Mouse (Mus musculus) cerebellum, adult 8-10 months (tissue): Measurements from ENCODE around the gene 4430402I18Rik.
A peak's percentile ranks its signal among the peaks of the same experiment; 100 is the strongest.
"Not testable (repeated sequence)": the region's sequence is repeated elsewhere in the genome, so short reads cannot be mapped to it uniquely, and the experiment has no call there.

Experiments
- DNase-seq: peaks from one replicate; pipeline ENCODE4 v3.0.0; 2022

Gene 4430402I18Rik

DNA sequence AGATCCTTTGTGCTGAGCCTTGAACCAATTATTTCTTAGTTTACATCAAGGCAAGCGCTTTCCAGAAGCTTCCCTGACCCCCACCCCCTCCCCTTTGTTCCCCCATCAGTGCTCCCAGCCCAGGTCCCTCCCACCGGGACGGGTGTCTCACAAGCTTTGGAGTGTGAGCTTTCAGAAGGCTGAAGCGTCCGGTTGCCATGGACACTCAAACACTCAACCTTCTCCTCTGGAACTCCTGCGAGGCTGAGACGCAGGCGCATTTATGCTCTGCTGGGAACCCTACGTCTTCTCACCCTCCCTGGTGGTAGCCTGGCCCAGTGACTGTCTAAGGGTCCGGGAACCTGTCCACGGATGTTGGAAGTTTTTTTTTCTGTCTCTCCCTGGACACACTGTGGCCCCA, at the start of gene 4430402I18Rik:
Gene 4430402I18Rik (minus strand): TSS at position 149 of the 400 bp plus-strand sequence.
- DNase-seq = no peak

DNA sequence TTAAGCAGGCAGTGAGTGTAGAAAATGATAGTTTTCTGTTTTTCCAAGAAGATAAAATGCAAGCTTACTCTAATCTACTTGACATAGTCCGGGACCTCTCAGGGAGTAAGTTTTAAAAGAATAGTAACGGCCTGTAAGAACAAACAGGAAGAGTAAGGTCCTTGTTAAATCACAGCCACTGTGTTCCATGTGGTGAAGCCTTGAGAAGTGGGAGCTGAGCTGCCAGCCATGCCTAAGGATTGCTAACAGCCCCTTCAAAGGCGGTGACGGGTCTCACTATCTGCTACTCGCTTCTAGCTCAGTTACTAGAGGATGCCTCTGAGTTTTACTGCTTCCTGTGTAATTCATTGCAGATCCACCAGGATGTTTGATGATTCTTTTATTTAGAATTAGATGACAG, 49.2 kb upstream of the 4430402I18Rik start:
- DNase-seq = no peak

DNA sequence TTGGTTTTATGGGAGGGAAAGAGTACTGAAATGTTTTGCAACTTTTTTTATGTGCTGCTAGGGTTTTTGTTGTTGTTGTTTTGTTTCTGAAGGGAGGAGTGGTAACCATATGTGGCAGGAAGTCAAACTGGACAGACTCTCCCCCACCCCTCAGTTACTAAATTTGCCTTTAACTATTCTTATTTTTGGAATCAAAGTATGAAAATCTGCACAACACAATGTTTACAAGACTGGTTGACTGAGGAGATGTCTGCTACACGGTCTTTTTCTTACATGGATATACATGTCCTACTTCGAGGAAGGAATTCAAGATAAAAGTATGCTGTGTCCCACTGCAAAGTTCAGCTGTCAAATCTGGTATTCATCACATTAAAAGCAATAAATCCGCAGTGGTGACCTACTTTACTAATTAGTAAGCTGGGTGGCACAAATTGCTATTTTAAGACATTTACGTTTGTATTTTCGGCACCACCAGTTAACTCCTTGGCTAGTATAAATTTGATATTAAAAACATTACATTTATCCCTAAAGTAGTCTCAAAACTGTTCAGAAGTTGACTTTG, 48.7 kb upstream of the 4430402I18Rik start:
- DNase-seq = no peak

DNA sequence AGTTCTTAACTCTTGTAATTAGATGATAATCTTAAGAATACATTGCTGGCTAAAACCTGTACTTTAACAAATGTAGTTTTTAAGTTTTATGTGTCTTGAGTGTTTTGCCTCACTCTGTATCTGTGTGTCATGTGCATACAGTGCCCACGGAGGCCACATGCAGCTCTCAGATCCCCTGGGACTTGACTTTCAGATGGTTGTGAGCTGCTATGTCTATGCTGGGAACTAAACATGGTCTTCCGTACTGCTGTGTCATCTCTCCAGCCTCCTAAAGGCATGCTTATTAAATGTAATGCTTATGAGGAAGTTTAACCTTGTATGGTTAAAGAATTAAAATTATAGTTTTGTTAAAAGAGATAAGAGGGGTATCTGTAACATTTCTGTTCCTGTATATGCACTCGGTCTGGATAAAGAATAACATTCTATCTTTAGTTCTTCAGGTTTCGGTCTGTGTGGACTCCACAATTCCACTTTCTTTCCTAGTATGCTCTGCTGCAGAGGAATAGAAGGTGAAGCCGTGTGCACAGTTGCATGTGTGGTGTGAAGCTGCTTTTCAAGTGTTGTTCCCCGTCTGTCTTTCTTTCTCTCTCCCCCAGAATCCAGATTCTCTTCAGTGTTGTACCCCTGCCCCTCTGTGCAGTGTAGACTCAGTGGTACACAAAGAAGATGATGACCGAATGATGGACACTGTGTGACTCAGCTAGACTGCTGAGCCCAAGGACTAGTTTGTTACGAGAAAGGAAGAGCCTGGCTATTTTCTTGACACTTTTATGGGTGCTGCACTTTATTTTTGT, 48.0 kb upstream of the 4430402I18Rik start:
- DNase-seq = no peak

DNA sequence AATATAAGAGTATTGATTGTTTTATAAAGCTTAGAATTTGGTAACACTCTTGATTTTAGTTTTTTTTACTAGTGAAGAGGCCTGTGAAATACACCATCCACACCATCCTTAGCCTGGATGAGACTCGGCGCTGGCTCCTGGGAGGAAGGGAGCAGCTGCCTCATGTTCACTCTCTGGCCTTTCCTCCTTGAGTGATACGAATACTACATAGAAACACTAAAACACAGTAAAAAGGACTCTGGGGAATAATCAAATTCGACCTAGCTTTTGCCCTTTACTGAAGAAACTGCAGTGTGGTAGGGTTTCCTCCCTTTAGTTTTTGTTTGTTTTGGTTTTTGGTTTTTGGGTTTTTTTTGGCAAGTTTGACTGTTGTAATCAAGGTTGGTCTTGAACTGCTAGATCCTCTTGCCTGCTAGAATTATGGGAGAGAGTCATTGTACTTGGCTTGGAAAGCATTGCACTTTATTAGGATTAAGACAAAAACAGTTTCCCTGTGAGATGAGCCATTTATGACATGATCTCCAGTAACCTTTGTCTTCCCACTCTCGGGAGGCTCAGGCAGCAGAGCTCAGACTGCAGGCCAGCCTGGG, 47.0 kb upstream of the 4430402I18Rik start:
- DNase-seq = no peak

DNA sequence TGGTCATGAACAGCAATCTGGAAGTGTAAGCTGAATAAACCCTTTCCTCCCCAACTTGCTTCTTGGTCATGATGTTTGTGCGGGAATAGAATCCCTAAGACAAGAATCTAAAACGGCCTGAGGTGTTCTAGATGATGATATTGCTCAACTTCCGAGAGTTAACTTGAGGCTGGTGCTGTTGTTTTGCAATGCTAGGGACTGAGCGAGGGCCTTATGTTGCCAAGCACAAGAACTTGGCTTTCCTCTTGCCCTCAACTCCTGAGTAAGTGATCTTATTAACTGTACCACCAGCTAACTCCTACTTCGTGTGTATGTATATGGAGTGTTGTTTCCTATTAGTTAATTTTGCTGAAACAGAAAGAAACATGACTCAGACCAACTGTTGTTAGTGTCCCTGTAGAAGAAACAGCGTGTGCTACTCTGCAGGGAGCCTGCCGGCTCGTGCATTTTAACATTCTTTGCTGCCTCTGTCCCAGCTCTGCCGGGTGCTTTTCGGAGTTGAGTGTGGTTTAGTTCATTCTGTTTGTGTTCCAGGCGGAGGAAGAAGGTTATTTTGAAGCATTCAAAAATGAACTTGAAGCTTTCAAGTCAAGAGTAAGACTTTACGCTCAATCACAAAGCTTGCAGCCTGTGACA, 43.9 kb upstream of the 4430402I18Rik start:
- DNase-seq = no peak

DNA sequence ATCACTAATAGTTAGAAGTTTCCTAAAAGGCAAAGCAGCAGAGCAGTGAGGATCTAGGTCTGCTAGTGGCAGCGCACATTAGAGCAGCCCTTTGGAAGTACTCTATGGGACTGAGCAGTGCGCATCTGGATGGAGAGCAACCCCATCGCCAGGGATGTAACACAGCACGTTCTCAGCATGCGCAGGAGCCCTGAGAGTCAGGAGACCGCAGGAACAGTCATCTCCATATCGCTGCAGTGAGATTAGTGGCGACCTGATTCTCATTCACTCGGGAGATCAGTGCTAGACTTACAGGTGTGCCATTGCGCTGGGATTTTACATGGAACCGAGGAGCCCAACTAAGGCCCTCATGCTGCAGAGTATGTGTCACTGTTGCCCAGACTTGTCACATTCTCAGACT, 41.4 kb upstream of the 4430402I18Rik start:
- DNase-seq = no peak

DNA sequence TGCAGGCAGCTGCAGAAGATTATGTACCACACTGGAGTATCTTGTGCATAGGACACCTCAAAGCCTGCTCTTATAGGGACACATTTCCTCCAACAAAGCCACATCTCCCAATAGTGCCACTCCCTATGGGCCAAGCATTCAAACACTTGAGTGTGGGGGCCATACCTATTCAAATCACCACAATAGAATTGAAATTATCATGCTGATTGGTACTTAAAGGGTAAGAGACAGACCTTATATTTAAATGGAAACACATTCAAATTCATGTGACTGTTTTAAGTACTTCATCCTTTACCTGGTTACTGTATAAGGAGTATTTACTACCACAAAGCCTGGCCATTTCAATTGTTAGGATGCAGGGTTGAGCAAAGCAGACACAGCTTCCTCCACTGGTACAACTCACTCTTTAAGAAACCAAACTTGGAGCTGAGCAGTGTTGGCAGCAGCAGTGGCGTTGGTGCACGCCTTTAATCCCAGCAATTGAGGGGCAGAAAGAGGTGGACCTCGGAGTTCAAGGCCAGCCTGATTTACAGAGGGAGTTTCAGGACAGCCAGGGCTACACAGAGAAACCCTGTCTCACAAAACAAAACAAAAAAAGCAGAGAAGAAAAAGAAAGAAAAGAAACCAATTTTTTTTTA, 40.6 kb upstream of the 4430402I18Rik start:
- DNase-seq = no peak

DNA sequence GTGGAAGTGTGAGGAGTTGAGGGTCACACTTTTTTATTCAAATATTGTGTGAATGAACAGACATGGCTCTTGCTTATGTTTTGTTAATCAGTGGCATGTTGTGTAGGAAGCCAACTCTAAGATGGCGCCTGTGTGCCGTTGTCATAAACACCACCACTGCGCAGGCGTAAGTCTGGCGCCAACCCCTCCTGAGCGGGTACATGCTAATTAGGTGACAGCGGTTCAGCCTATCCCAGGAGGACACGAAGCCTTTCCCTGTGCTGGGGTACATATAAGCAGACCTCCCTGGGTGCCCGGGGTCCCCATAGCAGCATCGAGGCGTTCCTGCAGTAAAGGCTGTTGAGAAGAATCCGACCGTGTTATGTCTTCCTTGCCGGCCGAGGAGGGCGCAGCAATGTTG, 32.7 kb upstream of the 4430402I18Rik start:
- not testable (repeated sequence) for DNase-seq

DNA sequence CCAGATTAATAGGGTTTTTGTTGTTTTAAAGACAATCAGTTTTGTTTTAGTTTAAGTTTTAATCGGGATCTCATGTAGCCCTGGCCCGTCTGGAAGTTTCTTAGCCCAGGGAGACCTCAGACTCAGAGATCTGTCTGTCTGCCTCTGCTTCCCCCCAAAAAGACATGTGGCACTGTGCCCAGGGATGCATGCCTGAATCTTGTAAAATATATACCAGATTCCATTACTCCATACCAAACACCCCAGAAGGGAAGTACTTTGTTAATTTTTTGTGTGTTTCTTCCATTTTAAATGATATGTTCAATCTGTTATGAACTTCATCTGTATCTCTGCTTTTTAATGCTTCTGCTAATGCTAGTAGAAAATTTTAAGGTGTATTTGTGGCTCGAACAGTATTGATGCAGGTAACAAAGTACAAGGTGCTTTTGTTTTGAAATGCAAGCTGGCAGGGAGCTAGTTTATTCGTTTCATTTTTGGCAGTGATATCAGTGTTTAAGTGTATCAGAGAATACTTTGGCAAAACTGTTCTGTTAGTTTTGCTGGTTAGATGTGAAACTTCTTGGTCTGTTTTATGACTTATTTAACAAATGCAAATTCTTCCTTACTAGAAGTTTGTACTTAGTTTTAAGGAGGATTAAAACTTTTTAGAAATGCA, 30.5 kb upstream of the 4430402I18Rik start:
- DNase-seq = no peak

DNA sequence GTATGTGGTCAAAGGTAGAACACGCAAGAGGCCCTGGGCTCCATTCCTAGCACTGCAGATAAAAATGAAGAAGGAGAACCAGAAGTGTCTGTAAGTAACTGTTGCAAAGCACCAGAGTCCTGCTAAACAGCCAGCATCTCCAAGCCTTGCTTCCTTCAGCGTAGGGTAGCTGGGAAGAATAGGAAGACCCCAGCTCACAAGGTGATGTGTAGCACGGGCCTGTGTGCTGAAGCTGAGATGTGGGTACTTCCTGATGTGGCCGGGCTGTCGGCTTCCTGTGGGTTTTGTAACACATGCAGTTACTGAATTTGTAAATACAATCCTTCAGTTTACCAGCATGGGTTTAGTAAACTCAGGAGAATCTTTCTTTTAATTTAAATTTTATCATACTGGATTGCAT, 27.8 kb upstream of the 4430402I18Rik start:
- DNase-seq = no peak

DNA sequence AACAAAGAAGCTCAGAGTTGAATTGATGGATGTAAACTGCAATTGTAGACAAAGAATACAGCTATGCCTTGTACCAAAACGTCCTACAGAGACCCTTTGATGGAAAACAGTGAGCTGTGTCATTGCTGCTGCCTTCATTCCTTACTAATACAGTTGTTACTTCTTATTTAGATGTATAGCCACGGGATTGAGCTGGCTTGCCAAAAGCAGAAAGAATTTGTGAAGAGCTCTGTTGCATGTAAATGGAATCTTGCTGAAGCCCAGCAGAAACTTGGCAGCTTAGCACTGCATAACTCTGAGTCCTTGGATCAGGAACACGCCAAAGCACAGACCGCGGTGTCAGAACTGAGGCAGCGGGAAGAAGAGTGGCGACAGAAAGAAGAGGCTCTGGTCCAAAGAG, 27.3 kb upstream of the 4430402I18Rik start:
- no peak for DNase-seq

DNA sequence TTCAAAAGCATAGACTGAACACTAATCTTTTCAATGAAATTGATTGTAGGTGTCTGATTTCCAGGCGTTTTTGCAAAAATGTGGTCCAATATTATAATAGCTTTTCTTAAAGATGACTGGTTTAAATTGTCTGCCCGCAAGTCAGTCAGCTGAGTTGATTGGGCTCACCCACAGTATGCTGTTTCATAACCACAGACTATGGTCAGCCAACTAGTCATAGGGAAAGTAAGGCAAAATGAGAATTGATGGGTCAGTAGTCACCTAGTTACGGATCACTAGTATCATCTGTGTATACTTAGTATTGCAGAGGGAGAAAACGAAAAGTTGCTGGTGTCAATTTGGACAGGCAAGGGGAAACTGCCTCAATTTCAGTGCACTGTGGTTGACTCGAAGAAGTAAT, 23.8 kb upstream of the 4430402I18Rik start:
- no peak for DNase-seq

DNA sequence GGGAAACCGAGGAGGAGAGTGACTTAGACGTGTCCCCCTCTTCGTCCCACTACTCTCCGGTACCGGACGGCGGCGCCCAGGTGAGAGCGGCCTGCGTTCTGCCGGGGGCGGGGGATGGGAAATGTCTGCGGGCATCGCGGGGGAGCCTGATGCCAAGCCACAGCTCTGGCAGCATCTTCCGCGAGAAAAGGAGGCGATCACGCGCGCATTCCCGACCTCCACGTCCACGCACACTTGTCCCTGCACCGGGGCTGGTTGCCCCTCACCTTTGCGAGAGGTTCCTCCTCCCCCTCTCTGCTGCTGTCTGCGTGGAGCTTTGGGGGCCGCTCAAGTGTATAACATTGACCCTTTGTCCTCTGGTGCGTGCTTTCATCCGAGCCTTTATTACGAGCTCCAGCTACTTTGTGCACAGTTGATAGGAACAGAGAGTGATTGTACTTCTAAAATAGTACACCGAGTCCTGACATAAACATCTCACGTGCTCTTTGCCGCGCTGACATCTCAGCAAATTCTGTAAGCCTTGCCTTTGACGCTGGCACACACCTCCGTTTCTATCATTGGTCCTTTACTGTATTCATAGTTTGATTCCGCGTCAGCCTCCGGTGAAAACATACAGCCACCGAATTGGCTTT, 23.1 kb upstream of the 4430402I18Rik start:
- DNase-seq = no peak

DNA sequence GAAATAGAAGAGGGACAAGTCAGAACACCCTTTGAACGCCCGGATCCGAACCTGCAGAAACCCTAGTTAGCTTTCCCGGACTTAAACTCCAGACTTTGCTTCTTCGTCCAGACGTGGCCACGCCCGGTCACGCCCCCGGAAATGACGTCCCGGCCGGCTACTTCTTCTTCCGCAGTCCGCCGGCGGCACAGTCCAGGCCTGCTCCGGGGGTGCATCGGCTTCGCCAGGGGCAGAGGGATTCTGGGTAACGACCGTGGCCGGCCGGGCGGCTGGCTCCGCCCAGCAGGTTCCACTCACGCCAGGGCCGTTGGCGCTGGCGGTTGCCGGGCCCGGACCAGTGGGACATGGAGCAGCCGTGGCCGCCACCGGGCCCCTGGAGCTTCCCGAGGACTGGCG, 22.6 kb upstream of the 4430402I18Rik start, which contains the start of gene Cdc37l1:
Gene Cdc37l1 (plus strand): TSS at position 159 of the 396 bp plus-strand sequence.
- peak; percentile 96 for DNase-seq

DNA sequence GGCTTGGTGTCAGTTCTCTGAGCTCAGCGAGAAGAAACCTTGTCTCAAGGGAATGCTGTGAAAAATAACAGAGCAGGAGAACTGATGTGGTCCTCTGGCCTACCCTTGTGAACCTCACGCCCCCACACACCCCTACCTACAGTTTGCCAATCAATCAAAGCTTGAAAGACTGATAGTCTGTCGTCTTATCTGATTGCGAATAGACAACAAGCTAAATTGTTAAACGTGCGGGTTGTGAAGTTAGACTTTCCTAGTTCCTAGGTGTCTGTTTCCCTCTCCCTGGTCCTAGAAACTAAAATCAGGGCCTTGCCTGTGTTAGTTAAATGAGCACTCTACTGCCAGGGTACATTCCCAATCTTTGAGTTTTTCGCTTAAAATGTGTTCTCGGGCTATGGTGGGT, 21.9 kb upstream of the 4430402I18Rik start:
- no peak for DNase-seq

DNA sequence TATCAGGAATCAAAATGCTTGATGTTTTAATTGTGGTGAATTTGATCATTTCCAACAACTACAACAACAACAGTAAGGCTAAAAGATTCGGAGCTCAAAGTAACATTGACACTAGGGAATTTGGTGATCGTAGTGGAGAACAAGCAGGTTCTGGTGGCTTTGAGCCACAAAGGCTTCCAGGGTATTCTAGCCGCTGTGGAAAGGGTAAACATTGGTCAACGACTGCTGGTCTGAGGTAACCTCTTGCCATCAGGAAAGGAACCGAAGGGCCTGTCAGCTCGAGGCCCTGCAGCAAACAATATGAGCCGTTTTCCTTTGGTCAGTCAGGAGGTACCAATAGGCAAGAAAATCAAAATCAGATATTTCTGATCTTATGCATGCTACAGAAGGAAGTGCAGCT, 15.0 kb upstream of the 4430402I18Rik start:
- no peak for DNase-seq

DNA sequence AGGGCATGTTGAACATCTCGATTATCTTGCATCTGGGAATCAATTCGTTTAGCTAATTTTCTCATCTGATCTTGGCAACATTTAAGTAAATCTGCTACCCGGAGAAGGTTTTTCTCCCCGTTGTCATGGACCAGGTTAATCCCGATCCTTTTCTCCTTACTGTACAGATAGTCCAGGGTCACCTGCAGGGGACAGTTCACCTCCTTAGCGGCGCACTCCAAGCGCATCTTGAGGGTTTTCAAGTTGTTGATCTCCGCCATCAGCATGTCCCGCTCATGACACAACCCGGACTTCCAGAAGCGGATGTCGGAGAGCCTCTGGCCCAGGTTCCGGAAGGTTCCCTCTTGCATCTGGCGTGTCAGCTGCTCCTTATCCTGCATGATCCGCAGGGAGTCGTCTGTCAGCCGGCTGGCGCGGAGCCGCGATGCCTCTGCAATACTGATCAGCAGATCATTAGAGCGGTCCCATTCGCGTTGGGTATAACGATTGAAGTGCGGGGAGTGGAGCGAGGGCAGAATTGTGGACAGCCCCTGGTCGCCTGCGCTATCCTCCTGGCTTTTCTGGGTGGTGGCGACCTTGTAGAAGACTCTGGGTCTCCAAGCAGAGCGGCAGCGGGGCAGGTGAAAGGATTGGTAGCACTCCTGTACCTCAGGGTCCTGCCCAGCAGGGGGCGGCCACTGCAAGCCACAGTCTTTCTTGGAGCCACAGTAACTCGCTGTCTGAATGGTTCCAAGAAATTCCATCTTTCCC, 7.4 kb upstream of the 4430402I18Rik start:
- DNase-seq = peak; percentile 56

DNA sequence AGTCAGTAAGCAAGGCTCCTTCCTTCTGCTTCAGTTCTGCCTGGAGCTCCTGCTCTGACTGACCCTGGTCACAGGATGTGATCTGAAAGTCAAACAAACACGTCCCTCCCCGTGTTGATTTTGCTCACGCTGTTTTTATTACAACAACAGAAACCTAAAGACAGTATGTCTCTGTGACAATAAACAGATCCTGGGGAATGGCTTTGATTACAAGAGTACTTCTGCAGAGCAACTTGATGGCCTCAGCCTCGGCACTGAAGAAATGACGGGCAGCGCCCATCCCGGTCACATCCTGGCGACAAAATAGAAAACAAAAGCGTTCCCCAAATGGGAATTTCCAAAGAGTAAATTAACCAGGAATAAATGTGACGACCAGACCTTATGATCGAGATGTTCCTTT, 2.7 kb upstream of the 4430402I18Rik start:
- DNase-seq = no peak

DNA sequence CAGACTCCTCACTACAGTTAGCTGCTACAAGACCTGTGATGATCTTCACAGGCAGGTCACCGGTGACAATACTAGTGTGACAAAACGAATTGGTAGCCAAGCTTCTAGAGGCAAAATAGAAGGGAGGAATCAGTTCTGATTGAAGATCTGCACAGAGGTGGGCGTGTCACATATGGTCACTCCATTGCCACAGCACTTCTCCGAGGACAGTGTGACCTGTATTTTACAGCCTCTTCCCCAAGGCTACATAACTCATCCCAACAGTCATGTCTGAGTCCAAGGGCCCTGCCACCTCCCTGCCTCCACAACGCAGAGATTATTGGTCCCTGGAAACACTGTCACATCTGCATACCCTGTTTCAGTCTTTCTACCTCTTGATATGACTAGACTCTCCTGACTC, 1.6 kb upstream of the 4430402I18Rik start:
- DNase-seq = no peak

DNA sequence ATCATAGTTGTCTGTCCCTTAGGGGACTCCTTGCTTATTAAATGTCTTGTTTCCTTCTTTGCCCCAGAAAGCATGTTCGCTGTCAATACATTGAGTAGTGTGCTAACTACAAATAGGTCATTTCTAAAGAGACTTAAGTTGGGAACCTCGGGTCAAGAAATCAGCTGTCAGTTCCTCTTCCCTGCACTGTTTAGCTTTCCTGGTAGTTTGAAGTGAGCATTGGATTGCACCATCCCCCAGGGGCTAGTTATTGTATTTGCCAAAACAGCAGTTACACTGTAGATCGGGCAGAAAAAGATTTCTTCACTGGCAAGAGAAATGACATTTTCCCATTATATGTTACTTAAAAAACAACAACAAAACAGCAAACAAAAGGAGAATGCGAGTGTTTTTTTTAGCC, 578 bp upstream of the 4430402I18Rik start:
- no peak for DNase-seq

DNA sequence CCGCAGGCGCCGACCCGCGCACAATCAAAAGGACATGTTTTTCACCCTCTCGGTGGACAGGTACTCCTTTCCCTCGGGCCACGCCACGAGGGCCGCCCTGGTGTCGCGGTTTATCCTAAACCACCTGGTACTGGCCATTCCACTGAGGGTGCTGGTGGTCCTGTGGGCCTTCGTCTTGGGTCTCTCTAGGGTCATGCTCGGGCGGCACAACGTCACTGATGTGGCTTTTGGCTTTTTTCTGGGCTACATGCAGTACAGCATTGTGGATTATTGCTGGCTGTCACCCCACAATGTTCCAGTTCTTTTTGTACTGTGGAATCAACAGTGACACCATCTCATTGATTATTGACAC, 3.1 kb downstream of the 4430402I18Rik start:
- DNase-seq = no peak
